Mouse (Mus musculus) embryonic facial prominence, embryonic 12.5 days (tissue): ENCODE data around the gene Gm7298. TPM values are rescaled to one million over a fixed set of nuclear protein-coding genes. Genes with fewer than 3 reads are reported as not detected.
"Not testable (repeated sequence)": the region's sequence is repeated elsewhere in the genome, so short reads cannot be mapped to it uniquely, and the experiment has no call there.

Source experiments
- ATAC-seq: fragments of 200-750 bp; cut with Nextera tagmentation; 2 replicates; pipeline ENCODE4 v1.8.0; 2017; ENCODE audit not compliant: insufficient number of reproducible peaks, insufficient read depth, low FRiP score, low TSS enrichment
- H3K27ac ChIP-seq: fragments of 300-500 bp; sonication (generic); 2 replicates; pipeline ENCODE4 v1.5.1; 2016; ENCODE audit warnings: mild to moderate bottlenecking
- H3K27me3 ChIP-seq: fragments of 300-500 bp; sonication (generic); 2 replicates; pipeline ENCODE4 v1.6.1; 2016; ENCODE audit warnings: mild to moderate bottlenecking, moderate library complexity
- H3K36me3 ChIP-seq: fragments of 300-500 bp; sonication (generic); 2 replicates; pipeline ENCODE4 v1.6.1; 2016; ENCODE audit warnings: mild to moderate bottlenecking
- H3K4me1 ChIP-seq: fragments of 300-500 bp; sonication (generic); 2 replicates; pipeline ENCODE4 v1.6.1; 2016
- H3K4me2 ChIP-seq: fragments of 300-500 bp; sonication (generic); replicated peaks from 2 replicates; pipeline ENCODE4 v1.6.1; 2016; ENCODE audit warnings: mild to moderate bottlenecking, moderate library complexity
- H3K4me3 ChIP-seq: fragments of 300-500 bp; sonication (generic); 2 replicates; pipeline ENCODE4 v1.5.1; 2016; ENCODE audit warnings: mild to moderate bottlenecking
- H3K9ac ChIP-seq: fragments of 300-500 bp; sonication (generic); 2 replicates; pipeline ENCODE4 v1.6.1; 2016; ENCODE audit warnings: mild to moderate bottlenecking, moderate library complexity
- H3K9me3 ChIP-seq: fragments of 300-500 bp; sonication (generic); 2 replicates; pipeline ENCODE4 v1.6.1; 2016; ENCODE audit warnings: mild to moderate bottlenecking, moderate library complexity
- WGBS: fragments of 180-500 bp; shearing (Covaris S2); methylation state at CpG from one replicate; pipeline ENCODE4 v1.1.7; 2016; 5-methylcytosine and 5-hydroxymethylcytosine counted together
- polyA plus RNA-seq: library from polyadenylated mRNA; unstranded; fragments of >200 nt; fragmentation: Nextera tagmentation; extraction: Ambion mirVana; gene quantifications from 2 replicates; pipeline ENCODE4 v1.2.1, GENCODE M21; 2016

Gm7298 gene
- polyA plus RNA-seq: not detected in 2 replicates

DNA sequence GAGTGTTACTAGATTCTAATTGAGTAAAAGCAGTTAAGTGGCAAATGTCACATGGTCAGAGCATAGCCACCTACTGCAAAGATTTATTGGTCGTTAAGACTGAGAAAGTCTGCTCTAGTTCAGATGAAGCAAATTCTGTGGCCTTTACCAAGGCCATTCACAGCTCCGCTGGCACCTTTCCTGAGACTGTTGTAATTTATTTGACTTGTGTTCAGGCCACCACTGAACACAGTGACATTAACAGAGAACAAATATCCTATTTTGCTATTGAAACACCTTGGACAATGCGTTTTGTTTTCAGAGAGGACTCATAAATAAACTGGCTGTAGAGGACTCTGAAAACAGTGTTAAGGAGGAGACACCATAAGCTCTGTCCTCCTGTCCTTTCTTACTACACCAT is at the start of gene Gm7298:
Gene Gm7298 (plus strand): TSS at position 301 of the 400 bp plus-strand sequence.
- Histone ChIP-seq H3K4me2 (no peak within 1 kb of the TSS), H3K4me1 (no peaks in the 10 kb centered on the region), H3K27ac (no peak within 1 kb of the TSS), H3K4me3 (no peak within 1 kb of the TSS), H3K27me3 (no peaks in the 10 kb centered on the region), H3K36me3 (no peaks in the 10 kb centered on the region), H3K9ac (no peak within 1 kb of the TSS), H3K9me3 (no peaks in the 10 kb centered on the region)
- 77% methylated on average over 3 of the region's 3 CpGs for WGBS
- ATAC-seq: no peak

DNA sequence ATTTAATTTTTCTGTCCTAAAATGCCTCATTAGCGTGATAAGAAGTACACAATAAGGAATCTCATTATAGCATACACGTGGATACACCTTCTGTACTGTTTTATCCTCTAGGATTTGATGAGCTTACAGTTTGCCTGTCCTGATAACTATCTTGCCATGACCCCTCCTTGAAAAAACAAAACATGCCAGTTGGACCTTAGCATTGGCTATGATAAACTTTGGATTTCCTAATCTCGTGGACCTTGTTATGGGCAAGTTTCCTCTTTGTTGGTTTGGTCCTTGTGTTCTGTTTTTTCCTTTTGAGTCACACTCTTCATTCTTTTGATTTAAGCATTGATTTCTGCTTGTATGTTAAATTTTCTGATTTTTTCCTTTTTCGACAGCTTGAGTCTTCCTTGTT is 95.3 kb downstream of the Gm7298 start:
- no peak for ATAC-seq
- 80% methylated on average over 4 of the region's 4 CpGs for WGBS
- Histone ChIP-seq H3K9me3 (no peaks in the 10 kb centered on the region), H3K27me3 (no peaks in the 10 kb centered on the region), H3K4me1 (no peaks in the 10 kb centered on the region), H3K4me3 (no peak overlapping the region), H3K27ac (no peak overlapping the region), H3K36me3 (no peaks in the 10 kb centered on the region), H3K4me2 (no peak overlapping the region), H3K9ac (no peak overlapping the region)

DNA sequence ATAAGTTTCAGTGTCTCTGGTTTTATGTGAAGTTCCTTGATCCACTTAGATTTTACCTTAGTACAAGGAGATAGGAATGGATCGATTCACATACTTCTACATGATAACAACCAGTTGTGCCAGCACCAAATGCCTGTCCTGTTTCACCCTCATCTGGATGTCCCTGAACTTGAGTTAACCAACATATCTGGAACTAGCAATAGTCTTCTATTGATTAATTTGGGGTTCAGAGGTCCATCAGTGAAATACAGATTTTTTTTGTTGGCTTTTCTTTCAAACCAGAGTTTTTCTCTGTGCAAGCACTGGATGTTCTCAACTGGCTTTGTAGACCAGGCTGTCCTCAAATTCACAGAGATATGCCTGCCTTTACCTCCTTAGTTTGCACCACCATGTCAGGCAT is 103.6 kb downstream of the Gm7298 start:
- Histone ChIP-seq H3K9me3 (no peaks in the 10 kb centered on the region), H3K4me3 (no peak overlapping the region), H3K36me3 (no peaks in the 10 kb centered on the region), H3K4me1 (no peaks in the 10 kb centered on the region), H3K4me2 (no peak overlapping the region), H3K27me3 (no peaks in the 10 kb centered on the region), H3K9ac (no peak overlapping the region), H3K27ac (no peak overlapping the region)
- 95% methylated on average over 1 of the region's 1 CpGs for WGBS
- no peak for ATAC-seq

DNA sequence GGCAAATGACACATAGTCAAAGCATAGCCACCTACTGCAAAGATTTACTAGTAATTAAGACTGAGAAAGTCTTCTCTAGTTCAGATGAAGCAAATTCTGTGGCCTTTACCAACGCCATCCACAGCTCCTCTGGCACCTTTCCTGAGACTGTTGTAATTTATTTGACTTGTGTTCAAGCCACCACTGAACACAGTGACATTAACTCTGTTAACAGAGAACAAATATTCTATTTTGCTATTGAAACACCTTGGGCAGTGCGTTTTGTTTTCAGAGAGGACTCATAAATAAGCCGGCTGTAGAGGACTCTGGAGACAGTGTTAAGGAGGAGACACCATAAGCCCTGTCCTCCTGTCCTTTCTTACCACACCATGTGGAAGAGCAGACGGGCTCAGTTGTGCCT is 105.5 kb downstream of the Gm7298 start, which contains the start of gene Mug1:
Gene Mug1 (plus strand): TSS at position 271 of the 400 bp plus-strand sequence.
- H3K36me3 ChIP-seq, H3K4me3 ChIP-seq, H3K9me3 ChIP-seq, H3K27me3 ChIP-seq, ATAC-seq, H3K4me2 ChIP-seq, H3K27ac ChIP-seq, H3K9ac ChIP-seq, H3K4me1 ChIP-seq: not testable (repeated sequence)
- WGBS: 79% methylated on average over 4 of the region's 4 CpGs

Other genes starting within 250 kb of the Gm7298 start
- 1.6 and 2.1 TPM in 2 replicates for gene A2m, start 97.6 kb upstream of the Gm7298 start, polyA plus RNA-seq
- gene Mug1, start 105.6 kb downstream of the Gm7298 start, polyA plus RNA-seq: not detected in 2 replicates